Mouse (Mus musculus) G1E-ER4 (cell line): ENCODE measurements around the gene Zdhhc22. TPM values are rescaled to one million over a fixed set of nuclear protein-coding genes. Genes with fewer than 3 reads are reported as not detected.

Source experiments
- GATA1 ChIP-seq: IDR thresholded peaks from one replicate; pipeline ENCODE4 v1.8.0; 2012; ENCODE audit warnings: low read length, inconsistent platforms
- polyA plus RNA-seq: library from polyadenylated mRNA; stranded (reverse); fragments of >175 nt; gene quantifications from 2 replicates; pipeline ENCODE4 v1.2.3, GENCODE M21; 2012

Zdhhc22 gene
- polyA plus RNA-seq, 1 experiment: not detected

GRCm38 (mm10) chr12:86935692-86936282, 54.4 kb downstream of the Zdhhc22 start:
- no peak for TF ChIP-seq GATA1

DNA sequence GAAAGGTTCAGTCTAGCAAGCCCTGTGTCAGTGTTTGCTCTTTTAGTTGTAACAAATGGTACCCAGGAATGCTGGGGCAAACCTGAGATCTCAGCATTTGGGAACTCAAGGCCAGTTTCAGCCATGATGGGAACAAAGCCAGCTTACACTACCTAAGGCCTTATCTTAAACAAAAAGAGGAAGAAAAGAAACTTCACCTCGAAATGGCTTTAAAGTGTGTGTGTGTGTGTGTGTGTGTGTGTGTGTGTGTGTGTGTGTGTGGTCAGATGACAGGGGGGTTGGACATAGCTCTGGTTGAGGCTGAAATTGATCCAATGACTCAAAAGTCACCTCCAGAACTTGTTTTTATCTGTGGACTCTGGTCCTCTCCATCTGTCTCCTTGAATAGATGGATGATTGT, 55.5 kb downstream of the Zdhhc22 start:
- no peak for TF ChIP-seq GATA1

GRCm38 (mm10) chr12:86932575-86932952, 57.7 kb downstream of the Zdhhc22 start:
- no peak for TF ChIP-seq GATA1

DNA sequence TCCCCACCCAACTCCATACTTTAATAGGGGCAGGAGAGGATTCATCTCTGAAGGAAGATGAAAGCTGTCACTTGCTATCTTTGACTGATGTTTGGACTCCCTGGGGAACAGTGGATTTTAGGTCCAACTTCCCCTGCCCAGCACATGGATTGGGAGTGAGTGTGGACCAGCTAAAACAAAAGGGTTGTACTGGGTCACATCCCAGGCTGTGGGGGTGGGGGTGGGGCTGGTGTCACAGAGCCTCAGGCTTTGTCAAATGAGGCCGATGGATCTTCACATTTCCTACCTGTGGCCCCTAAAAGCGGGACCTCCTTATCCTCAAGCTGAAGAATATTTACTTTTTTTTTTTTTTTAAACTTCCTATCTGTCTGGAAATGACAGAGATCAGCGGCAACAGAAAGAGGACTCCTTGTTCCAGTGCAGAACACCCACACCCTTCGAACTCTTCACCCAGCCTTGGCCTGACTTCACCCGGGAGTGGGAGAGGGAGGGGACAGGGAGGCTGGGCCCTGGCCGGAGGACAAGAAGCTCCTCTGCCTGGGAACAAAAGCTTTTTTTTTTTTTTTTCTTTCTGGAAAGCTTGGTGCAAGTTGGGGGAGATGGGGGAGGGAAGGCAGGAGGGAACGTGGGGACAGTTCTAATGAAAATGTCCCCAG, 58.2 kb downstream of the Zdhhc22 start:
- no peak for TF ChIP-seq GATA1

GRCm38 (mm10) chr12:86930934-86931729, 59.1 kb downstream of the Zdhhc22 start:
- TF ChIP-seq GATA1: no peak

Other genes starting within 250 kb of the Zdhhc22 start
- gene Irf2bpl, start 105.6 kb downstream of the Zdhhc22 start, polyA plus RNA-seq: 22.2 and 28.1 TPM in 2 replicates
- gene Cipc, start 43.4 kb downstream of the Zdhhc22 start, polyA plus RNA-seq: 28.6 and 40.6 TPM in 2 replicates
- not detected in 2 replicates for gene Tmem63c, start 30.9 kb upstream of the Zdhhc22 start, polyA plus RNA-seq
- gene Ngb, start 112.1 kb upstream of the Zdhhc22 start, polyA plus RNA-seq: 0.09 TPM in 1 of 2 replicates, not detected in the other
- gene Gstz1, start 156.7 kb upstream of the Zdhhc22 start, polyA plus RNA-seq: 4.7 and 6.0 TPM in 2 replicates
- gene Pomt2, start 157.5 kb upstream of the Zdhhc22 start, polyA plus RNA-seq: 3.0 and 3.9 TPM in 2 replicates
- gene Samd15, start 209.3 kb upstream of the Zdhhc22 start, polyA plus RNA-seq: 0.33 TPM in 1 of 2 replicates, not detected in the other
- gene Tmed8, start 210.0 kb upstream of the Zdhhc22 start, polyA plus RNA-seq: 2.6 and 3.0 TPM in 2 replicates
- 0.08 TPM in 1 of 2 replicates, not detected in the other for gene Noxred1, start 248.3 kb upstream of the Zdhhc22 start, polyA plus RNA-seq